Mouse (Mus musculus): Measurements from ENCODE around the gene A930002H24Rik. TPM values are rescaled to one million over a fixed set of nuclear protein-coding genes. Genes with fewer than 3 reads are reported as not detected.
A peak's percentile ranks its signal among the peaks of the same experiment; 100 is the strongest.
"Not testable (repeated sequence)": the region's sequence is repeated elsewhere in the genome, so short reads cannot be mapped to it uniquely, and the experiment has no call there.

Gene A930002H24Rik
- 1 to 10 TPM; 1.4 to 1.5 TPM for total RNA-seq (2021)

- intact Hi-C loops (cut with DNase I), result no loop called here
- peak; percentile 99 for DNase-seq
Measured at GRCm38 (mm10) chr17:63863647-63864149, at the start of gene A930002H24Rik. A930002H24Rik (minus strand) TSS chr17:63863791.

GRCm38 (mm10) chr17:63909297-63909696 is 45.7 kb upstream of the A930002H24Rik start:
- no peak for DNase-seq
- intact Hi-C loops (cut with DNase I), result no loop called here

- intact Hi-C loops (cut with DNase I), result no loop called here
- no peak for DNase-seq
Measured at GRCm38 (mm10) chr17:63897050-63897449, 33.5 kb upstream of the A930002H24Rik start.

GRCm38 (mm10) chr17:63895829-63896228 is 32.2 kb upstream of the A930002H24Rik start:
- DNase-seq, result no peak
- intact Hi-C loops (cut with DNase I), result no loop called here

GRCm38 (mm10) chr17:63890611-63891010 is 27.0 kb upstream of the A930002H24Rik start:
- DNase-seq, result no peak
- intact Hi-C loops (cut with DNase I), result no loop called here

GRCm38 (mm10) chr17:63886988-63887387 is 23.4 kb upstream of the A930002H24Rik start:
- DNase-seq, result no peak
- intact Hi-C loops (cut with DNase I), result no loop called here

GRCm38 (mm10) chr17:63880009-63880408 is 16.4 kb upstream of the A930002H24Rik start:
- DNase-seq, result no peak
- intact Hi-C loops (cut with DNase I), result no loop called here

GRCm38 (mm10) chr17:63878889-63879288 is 15.3 kb upstream of the A930002H24Rik start:
- intact Hi-C loops (cut with DNase I), result no loop called here
- no peak for DNase-seq

- intact Hi-C loops (cut with DNase I), result no loop called here
- no peak for DNase-seq
Measured at GRCm38 (mm10) chr17:63871773-63872172, 8.2 kb upstream of the A930002H24Rik start.

GRCm38 (mm10) chr17:63864171-63864571 is 580 bp upstream of the A930002H24Rik start:
- no peak for DNase-seq
- intact Hi-C loops (cut with DNase I), result no loop called here

GRCm38 (mm10) chr17:63863012-63863630 is 470 bp downstream of the A930002H24Rik start, which contains the start of gene Fer:
Fer (plus strand) TSS chr17:63863062.
- intact Hi-C loops (cut with DNase I), result no loop called here

GRCm38 (mm10) chr17:63862399-63862798 is 1.2 kb downstream of the A930002H24Rik start:
- no peak for DNase-seq
- intact Hi-C loops (cut with DNase I), result no loop called here

More at GRCm38 (mm10) chr17:63863012-63863630, 470 bp downstream of the A930002H24Rik start, which contains the start of gene Fer:
- DNase-seq, result no peak

GRCm38 (mm10) chr17:63860988-63861387 is 2.6 kb downstream of the A930002H24Rik start:
- peak; percentile 14 for DNase-seq
- intact Hi-C loops (cut with DNase I), result no loop called here

- intact Hi-C loops (cut with DNase I), result no loop called here
- no peak for DNase-seq
Measured at GRCm38 (mm10) chr17:63857023-63857544, 6.5 kb downstream of the A930002H24Rik start.

- intact Hi-C loops (cut with DNase I), result no loop called here
- no peak for DNase-seq
Measured at GRCm38 (mm10) chr17:63850016-63850415, 13.6 kb downstream of the A930002H24Rik start.

- intact Hi-C loops (cut with DNase I), result no loop called here
- DNase-seq, result peak; percentile 92
Measured at GRCm38 (mm10) chr17:63849566-63849965, 14.0 kb downstream of the A930002H24Rik start.

GRCm38 (mm10) chr17:63849151-63849550 is 14.4 kb downstream of the A930002H24Rik start:
- intact Hi-C loops (cut with DNase I), result no loop called here
- no peak for DNase-seq

GRCm38 (mm10) chr17:63845766-63846165 is 17.8 kb downstream of the A930002H24Rik start:
- intact Hi-C loops (cut with DNase I); DNase-seq: not testable (repeated sequence)

GRCm38 (mm10) chr17:63844936-63845335 is 18.7 kb downstream of the A930002H24Rik start:
- no peak for DNase-seq
- intact Hi-C loops (cut with DNase I), result no loop called here

- intact Hi-C loops (cut with DNase I), result no loop called here
- DNase-seq, result no peak
Measured at GRCm38 (mm10) chr17:63842226-63842625, 21.4 kb downstream of the A930002H24Rik start.

- no peak for DNase-seq
- intact Hi-C loops (cut with DNase I), result no loop called here
Measured at GRCm38 (mm10) chr17:63839636-63840269, 23.8 kb downstream of the A930002H24Rik start.

GRCm38 (mm10) chr17:63838144-63838543 is 25.4 kb downstream of the A930002H24Rik start:
- no peak for DNase-seq
- intact Hi-C loops (cut with DNase I), result no loop called here
